Mouse (Mus musculus) fibroblast of lung, adult 2 months (primary cell): ENCODE data around the gene Gnb1l.

ENCODE experiments used
- DNase-seq: peaks from one replicate; pipeline ENCODE4 v3.0.0-alpha.2; 2011; ENCODE audit warnings: low read depth

Gene Gnb1l

DNA sequence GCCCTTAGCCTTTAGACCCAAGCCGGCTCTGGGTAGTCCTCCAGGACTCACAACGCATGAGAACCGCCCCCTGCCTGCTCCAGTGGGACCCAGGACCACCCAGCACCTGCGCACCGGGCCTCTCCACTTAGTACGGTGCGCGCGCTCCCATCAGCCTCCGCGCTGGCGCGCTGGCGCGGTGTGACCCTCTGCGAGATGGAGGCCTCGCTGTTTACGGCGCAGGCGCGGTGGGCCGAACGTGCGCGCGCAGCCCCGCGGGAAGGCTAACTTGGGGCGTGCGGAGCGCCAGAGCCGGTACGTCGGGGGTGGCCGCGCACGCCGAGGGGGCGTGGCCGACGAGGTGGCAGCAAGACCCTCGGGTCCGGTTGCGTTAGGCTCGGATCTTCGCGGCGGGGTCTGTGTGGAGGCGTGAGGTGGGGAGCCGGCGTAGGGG is at the start of gene Gnb1l, which contains the start of gene Rtl10:
Gene Gnb1l, plus strand, starts transcription at position 156 of the 433 bp plus-strand sequence.
Gene Rtl10, plus strand, starts transcription at position 344 of the 433 bp plus-strand sequence.
- peak; percentile 67 for DNase-seq

- DNase-seq, result no peak
Observed at GRCm38 (mm10) chr16:18449005-18449404, 49.5 kb upstream of the Gnb1l start.

GRCm38 (mm10) chr16:18451486-18452181 is 46.9 kb upstream of the Gnb1l start:
- no peak for DNase-seq

DNA sequence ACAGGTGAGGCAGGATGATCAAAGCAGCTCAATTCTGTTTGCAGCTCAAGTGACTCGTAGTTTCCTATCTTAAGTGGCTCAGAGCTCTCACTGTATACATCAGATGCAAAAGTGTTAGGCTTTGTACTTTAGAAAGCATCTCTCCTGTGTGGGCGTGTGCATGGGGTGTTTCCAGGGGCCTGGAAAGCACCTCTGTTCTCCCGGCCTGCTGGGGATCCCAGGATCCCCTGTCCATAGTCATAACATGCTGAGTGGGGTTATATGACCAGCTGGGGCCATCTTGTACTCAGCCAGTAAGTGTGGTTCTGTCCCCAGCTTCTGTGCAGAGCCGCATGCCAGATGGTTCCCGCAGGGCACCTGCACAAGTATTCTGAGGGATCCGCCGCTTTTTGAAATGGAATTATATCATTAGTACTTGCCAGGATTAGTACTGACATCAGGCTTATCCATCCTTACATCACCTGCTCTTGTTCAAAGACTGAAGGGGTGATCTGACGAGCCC is 46.1 kb upstream of the Gnb1l start:
- DNase-seq, result no peak

GRCm38 (mm10) chr16:18453846-18454245 is 44.7 kb upstream of the Gnb1l start:
- no peak for DNase-seq

DNA sequence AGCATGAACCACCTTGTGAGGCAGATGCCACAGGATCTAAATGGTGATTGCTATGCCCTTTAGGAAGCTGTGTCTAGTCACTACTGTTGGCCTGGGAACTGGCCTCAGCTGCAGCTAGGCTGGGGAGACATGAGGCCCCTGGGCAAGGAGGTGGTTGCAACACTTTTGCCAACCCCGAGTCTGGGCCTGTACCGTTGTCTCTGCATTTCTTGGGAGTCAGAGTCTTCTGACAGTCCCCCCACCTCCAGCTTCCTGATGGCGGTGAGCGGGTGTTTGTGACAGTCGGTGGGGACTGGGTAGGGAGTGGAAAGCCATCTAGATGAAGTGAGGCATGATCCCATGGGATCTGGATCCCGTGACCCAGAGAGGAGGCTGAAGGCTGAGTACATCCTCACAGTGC is 43.1 kb upstream of the Gnb1l start:
- DNase-seq, result no peak

GRCm38 (mm10) chr16:18458661-18459060 is 39.9 kb upstream of the Gnb1l start:
- DNase-seq, result no peak

- DNase-seq, result peak; percentile 69
Observed at GRCm38 (mm10) chr16:18459335-18459954, 39.1 kb upstream of the Gnb1l start.

- DNase-seq, result no peak
Observed at GRCm38 (mm10) chr16:18459955-18460370, 38.5 kb upstream of the Gnb1l start.

DNA sequence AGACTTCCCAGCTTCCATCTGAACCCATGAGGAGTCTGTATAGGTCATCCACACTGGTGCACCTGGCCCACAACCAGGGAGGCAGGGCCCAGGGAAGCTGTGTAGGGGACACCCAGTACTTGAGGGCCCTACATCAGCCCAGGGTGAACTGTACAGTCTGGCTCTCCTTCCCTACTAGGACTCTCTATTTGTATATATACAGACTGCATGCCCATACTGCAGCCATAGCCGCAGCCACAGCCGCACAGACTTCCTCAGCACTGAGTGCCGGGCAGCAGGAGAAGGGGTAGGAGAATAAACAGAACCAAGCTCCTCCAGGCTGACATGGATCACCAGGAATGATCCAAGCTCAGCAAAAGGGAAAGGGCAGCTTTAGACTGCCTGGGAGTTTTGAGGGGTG is 37.7 kb upstream of the Gnb1l start:
- DNase-seq, result no peak

DNA sequence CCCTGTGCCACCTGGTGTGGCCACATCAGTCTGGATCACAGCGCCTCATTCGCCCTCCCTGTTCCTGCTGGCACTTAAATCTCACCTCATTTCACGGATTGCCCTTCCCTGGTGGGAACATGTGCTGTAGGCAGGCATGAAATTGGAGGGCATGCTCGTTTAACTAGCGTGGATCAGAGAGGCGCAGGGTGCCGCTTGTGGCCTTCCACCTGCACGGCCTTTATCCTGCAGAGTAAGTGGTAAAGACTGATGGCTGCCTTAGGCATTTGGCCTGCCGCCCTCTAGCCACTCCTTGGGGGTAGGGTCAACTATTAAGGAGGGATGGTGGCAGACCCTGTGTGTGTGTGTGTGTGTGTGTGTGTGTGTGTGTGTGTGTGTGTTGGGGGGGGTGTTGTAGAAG is 36.5 kb upstream of the Gnb1l start:
- DNase-seq, result no peak

DNA sequence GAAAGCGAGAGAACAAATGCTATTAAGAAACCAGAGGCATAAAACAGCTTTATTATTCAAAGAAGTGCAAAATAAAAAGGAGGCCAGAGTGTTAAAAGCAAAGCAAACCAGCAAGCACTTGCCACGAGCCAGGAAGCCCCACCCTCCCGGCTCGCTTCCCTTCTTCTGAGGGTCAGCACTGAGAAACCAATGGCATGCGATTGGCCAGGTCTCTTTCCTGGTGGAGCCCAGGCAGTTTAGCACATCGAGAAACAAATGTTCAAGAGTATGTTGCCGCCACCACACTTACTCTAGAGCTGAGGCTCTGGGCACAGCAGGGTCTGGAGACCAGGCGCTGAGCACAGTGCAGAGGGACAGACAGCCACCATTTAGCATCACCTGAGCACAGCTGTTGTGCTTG is 35.9 kb upstream of the Gnb1l start:
- DNase-seq, result no peak

GRCm38 (mm10) chr16:18464271-18464670 is 34.2 kb upstream of the Gnb1l start:
- DNase-seq, result peak; percentile 57

- DNase-seq, result no peak
Observed at GRCm38 (mm10) chr16:18470829-18471228, 27.7 kb upstream of the Gnb1l start.

DNA sequence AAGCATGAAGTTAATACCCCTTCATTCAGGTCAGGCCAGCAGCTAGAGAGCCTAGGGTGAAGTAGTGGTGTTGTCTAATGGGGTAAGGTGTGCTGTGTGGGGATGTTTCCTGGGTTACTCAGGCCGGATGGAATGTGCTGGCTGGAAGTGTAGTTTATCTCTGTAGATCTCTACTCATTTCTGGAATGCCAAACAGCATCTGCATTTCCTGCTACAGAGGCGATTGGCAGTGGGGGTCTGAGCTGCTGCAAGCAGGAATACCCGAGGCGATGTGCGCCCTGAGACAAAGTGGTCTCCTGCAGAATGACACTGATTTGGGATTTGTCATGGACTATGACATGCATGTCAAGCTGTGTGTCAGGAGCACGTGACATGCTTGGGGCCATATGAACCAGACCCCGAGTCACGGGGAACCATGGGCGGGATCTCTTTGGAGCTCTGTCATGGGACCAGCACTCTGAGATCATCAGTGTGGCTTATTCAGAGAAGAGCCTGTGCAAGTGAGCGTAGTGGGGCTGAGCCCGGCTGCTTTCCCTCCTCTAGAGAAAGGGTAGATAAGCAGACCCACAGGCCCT is 27.0 kb upstream of the Gnb1l start:
- no peak for DNase-seq

- no peak for DNase-seq
Observed at GRCm38 (mm10) chr16:18471976-18472375, 26.5 kb upstream of the Gnb1l start.

- no peak for DNase-seq
Observed at GRCm38 (mm10) chr16:18472416-18472815, 26.1 kb upstream of the Gnb1l start.

- no peak for DNase-seq
Observed at GRCm38 (mm10) chr16:18472976-18473375, 25.5 kb upstream of the Gnb1l start.

GRCm38 (mm10) chr16:18474021-18474420 is 24.5 kb upstream of the Gnb1l start:
- DNase-seq, result no peak

DNA sequence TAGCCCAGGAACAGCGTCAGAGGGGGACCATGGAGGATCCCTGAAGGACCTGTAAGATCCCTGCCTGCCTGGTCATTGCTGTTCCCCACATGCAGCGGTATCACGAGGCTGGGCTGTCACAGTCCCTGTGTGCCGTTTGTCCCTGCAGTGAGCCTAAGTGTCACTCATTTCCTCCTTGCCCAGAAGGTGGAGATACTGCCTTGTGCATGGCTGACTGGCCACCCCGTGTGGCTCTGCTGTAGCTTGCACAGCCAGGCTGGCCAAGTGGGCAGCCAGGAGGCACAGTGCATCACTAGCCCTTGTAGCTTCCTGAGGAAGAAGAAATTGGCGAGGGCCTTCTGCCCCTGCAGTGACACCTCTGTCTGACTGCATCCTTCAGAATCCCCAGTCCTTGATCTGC is 20.5 kb upstream of the Gnb1l start:
- DNase-seq, result no peak

DNA sequence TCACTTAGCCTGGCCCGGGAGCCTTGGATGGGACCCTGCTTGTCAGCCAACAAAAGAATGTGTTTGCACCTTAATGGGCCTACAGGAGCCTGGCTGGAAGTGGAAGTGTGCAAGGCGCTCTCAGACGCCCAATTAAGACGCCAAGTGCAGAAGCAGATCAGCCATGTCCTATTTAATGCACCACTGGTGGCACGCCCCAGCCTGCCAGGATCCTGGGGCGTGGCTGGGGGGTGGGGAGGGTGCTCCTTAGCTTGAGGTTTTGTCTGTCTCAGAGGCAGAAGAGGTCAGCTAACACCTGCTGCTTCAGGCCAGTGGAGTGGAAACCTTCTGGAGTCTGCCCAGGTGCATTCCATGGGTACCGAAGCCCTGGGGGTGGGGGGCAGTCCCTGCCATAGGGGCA is 18.8 kb upstream of the Gnb1l start:
- no peak for DNase-seq

GRCm38 (mm10) chr16:18480933-18481485 is 17.5 kb upstream of the Gnb1l start:
- no peak for DNase-seq

DNA sequence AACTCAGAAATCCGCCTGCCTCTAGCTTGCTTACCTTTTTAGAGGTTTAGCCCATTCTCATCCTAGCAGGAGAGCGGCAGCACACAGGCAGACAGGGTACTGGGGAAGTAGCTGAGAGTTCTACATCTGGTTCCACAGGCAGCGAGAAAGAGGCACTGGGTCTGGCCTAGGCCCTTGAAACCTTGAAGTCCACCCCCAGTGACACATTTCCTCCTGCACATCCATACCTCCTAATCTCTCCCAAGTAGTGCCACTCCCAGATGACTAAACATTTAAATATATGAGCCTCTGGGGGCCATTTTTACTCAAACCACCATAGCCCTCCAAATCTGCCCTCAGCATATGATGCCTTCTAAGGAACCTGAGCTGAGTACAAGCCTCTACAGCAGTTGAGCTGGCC is 16.1 kb upstream of the Gnb1l start:
- DNase-seq, result no peak
